Mouse (Mus musculus) limb, embryonic 10.5 days (tissue): ENCODE data around the gene Smad6. TPM values are rescaled to one million over a fixed set of nuclear protein-coding genes. Genes with fewer than 3 reads are reported as not detected.

Experiments
- DNase-seq: peaks from one replicate; pipeline ENCODE4 v3.0.0-alpha.2; 2017; ENCODE audit warnings: low spot score
- H3K27ac ChIP-seq: fragments of 300-500 bp; sonication (generic); 2 replicates; pipeline ENCODE4 v1.5.1; 2016; ENCODE audit warnings: mild to moderate bottlenecking
- H3K27me3 ChIP-seq: fragments of 300-500 bp; sonication (generic); 2 replicates; pipeline ENCODE4 v1.6.1; 2016; ENCODE audit warnings: low read depth, mild to moderate bottlenecking; ENCODE audit not compliant: poor library complexity, severe bottlenecking
- H3K36me3 ChIP-seq: fragments of 300-500 bp; sonication (generic); 2 replicates; pipeline ENCODE4 v1.6.1; 2016; ENCODE audit warnings: mild to moderate bottlenecking, moderate library complexity
- H3K4me1 ChIP-seq: fragments of 300-500 bp; sonication (generic); 2 replicates; pipeline ENCODE4 v1.6.1; 2016
- H3K4me3 ChIP-seq: fragments of 300-500 bp; sonication (generic); 2 replicates; pipeline ENCODE4 v1.5.1; 2016; ENCODE audit warnings: mild to moderate bottlenecking, moderate library complexity
- H3K9me3 ChIP-seq: fragments of 300-500 bp; sonication (generic); replicated peaks from 2 replicates; pipeline ENCODE4 v1.6.1; 2016; ENCODE audit warnings: mild to moderate bottlenecking
- WGBS: fragments of 180-500 bp; shearing (Covaris S2); methylation state at CpG from one replicate; pipeline ENCODE4 v1.1.7; 2016; 5-methylcytosine and 5-hydroxymethylcytosine counted together
- polyA plus RNA-seq: library from polyadenylated mRNA; unstranded; fragments of >200 nt; fragmentation: Nextera tagmentation; extraction: Ambion mirVana; gene quantifications from 2 replicates; pipeline ENCODE4 v1.2.1, GENCODE M21; 2016

Gene Smad6
- polyA plus RNA-seq, 1 experiment from 2014 or later = 11.4 TPM

- 89% methylated on average over 5 of the region's 5 CpGs for WGBS
- Histone ChIP-seq H3K27me3 (no peaks in the 10 kb centered on the region), H3K4me3 (no peak overlapping the region), H3K9me3 (no peaks in the 10 kb centered on the region), H3K27ac (peak overlapping the region; percentile 56), H3K4me1 (peaks cover 52% of the 10 kb centered on the region), H3K36me3 (peaks cover 100% of the 10 kb centered on the region)
- DNase-seq = no peak
These were observed 28.6 kb downstream of the Smad6 start for GRCm38 (mm10) chr9:63993256-63993655.

- peaks cover 50% of the 10 kb centered on the region for H3K4me1 ChIP-seq
- H3K36me3 ChIP-seq = peaks cover 100% of the 10 kb centered on the region
- no peak overlapping the region for H3K4me3 ChIP-seq
- H3K9me3 ChIP-seq = no peaks in the 10 kb centered on the region
- peak overlapping the region; percentile 56 for H3K27ac ChIP-seq
- no peaks in the 10 kb centered on the region for H3K27me3 ChIP-seq
- no peak for DNase-seq
- WGBS = 74% methylated on average over 4 of the region's 4 CpGs
These were observed 29.1 kb downstream of the Smad6 start for GRCm38 (mm10) chr9:63992761-63993160.

GRCm38 (mm10) chr9:63991193-63991592, 30.7 kb downstream of the Smad6 start:
- Histone ChIP-seq H3K4me3 (no peak overlapping the region), H3K9me3 (no peaks in the 10 kb centered on the region), H3K36me3 (peaks cover 97% of the 10 kb centered on the region), H3K27ac (no peak overlapping the region), H3K4me1 (peaks cover 55% of the 10 kb centered on the region), H3K27me3 (no peaks in the 10 kb centered on the region)
- DNase-seq = no peak
- WGBS = 73% methylated on average over 4 of the region's 4 CpGs

GRCm38 (mm10) chr9:63989641-63990040, 32.2 kb downstream of the Smad6 start:
- no peaks in the 10 kb centered on the region for H3K9me3 ChIP-seq

GRCm38 (mm10) chr9:63989214-63989613, 32.6 kb downstream of the Smad6 start:
- Histone ChIP-seq H3K27ac (no peak overlapping the region), H3K36me3 (peaks cover 82% of the 10 kb centered on the region), H3K9me3 (no peaks in the 10 kb centered on the region), H3K4me1 (peaks cover 75% of the 10 kb centered on the region), H3K27me3 (no peaks in the 10 kb centered on the region), H3K4me3 (no peak overlapping the region)
- WGBS = 88% methylated on average over 12 of the region's 12 CpGs
- DNase-seq = no peak

More at GRCm38 (mm10) chr9:63989641-63990040, 32.2 kb downstream of the Smad6 start:
- DNase-seq = no peak
- 87% methylated on average over 8 of the region's 8 CpGs for WGBS
- H3K27me3 ChIP-seq = no peaks in the 10 kb centered on the region
- H3K4me3 ChIP-seq = no peak overlapping the region
- peaks cover 86% of the 10 kb centered on the region for H3K36me3 ChIP-seq
- no peak overlapping the region for H3K27ac ChIP-seq
- peaks cover 71% of the 10 kb centered on the region for H3K4me1 ChIP-seq

- DNase-seq = no peak
- Histone ChIP-seq H3K4me1 (peaks cover 82% of the 10 kb centered on the region), H3K27me3 (no peaks in the 10 kb centered on the region), H3K27ac (0 out of 2 replicates have a peak overlapping the region, but pooled peaks have one; percentile 66), H3K9me3 (no peaks in the 10 kb centered on the region), H3K36me3 (peaks cover 60% of the 10 kb centered on the region), H3K4me3 (no peak overlapping the region)
- 84% methylated on average over 6 of the region's 6 CpGs for WGBS
These were observed 36.7 kb downstream of the Smad6 start for GRCm38 (mm10) chr9:63985125-63985524.

- H3K4me1 ChIP-seq = peaks cover 95% of the 10 kb centered on the region
- H3K9me3 ChIP-seq = no peaks in the 10 kb centered on the region
- peak overlapping the region; percentile 42 for H3K27ac ChIP-seq
- H3K4me3 ChIP-seq = no peak overlapping the region
- WGBS = 83% methylated on average over 12 of the region's 12 CpGs
- H3K27me3 ChIP-seq = no peaks in the 10 kb centered on the region
- no peak for DNase-seq
- H3K36me3 ChIP-seq = peaks cover 43% of the 10 kb centered on the region
These were observed 38.8 kb downstream of the Smad6 start for GRCm38 (mm10) chr9:63982937-63983632.

GRCm38 (mm10) chr9:63981912-63982311, 39.9 kb downstream of the Smad6 start:
- DNase-seq = no peak
- 83% methylated on average over 4 of the region's 4 CpGs for WGBS
- Histone ChIP-seq H3K27ac (peak overlapping the region; percentile 51; the same call in 1 of the 2 replicates), H3K27me3 (no peaks in the 10 kb centered on the region), H3K36me3 (peaks cover 43% of the 10 kb centered on the region), H3K4me3 (no peak overlapping the region), H3K9me3 (no peaks in the 10 kb centered on the region), H3K4me1 (peaks cover 99% of the 10 kb centered on the region)

GRCm38 (mm10) chr9:63981371-63981770, 40.5 kb downstream of the Smad6 start:
- 75% methylated on average over 4 of the region's 4 CpGs for WGBS
- H3K36me3 ChIP-seq = peaks cover 42% of the 10 kb centered on the region
- H3K27ac ChIP-seq = peak overlapping the region; percentile 86
- no peaks in the 10 kb centered on the region for H3K9me3 ChIP-seq
- H3K4me3 ChIP-seq = peak overlapping the region; percentile 32; the same call in 1 of the 2 replicates
- no peak for DNase-seq
- peaks cover 99% of the 10 kb centered on the region for H3K4me1 ChIP-seq
- H3K27me3 ChIP-seq = no peaks in the 10 kb centered on the region

- Histone ChIP-seq H3K27me3 (no peaks in the 10 kb centered on the region), H3K4me1 (peaks cover 99% of the 10 kb centered on the region), H3K36me3 (peaks cover 37% of the 10 kb centered on the region), H3K27ac (peak overlapping the region; percentile 86), H3K9me3 (no peaks in the 10 kb centered on the region), H3K4me3 (peak overlapping the region; percentile 32)
- DNase-seq = peak; percentile 65
- 3% methylated on average over 18 of the region's 18 CpGs for WGBS
These were observed 41.4 kb downstream of the Smad6 start for GRCm38 (mm10) chr9:63980179-63981086.

GRCm38 (mm10) chr9:63979275-63979674, 42.6 kb downstream of the Smad6 start:
- no peaks in the 10 kb centered on the region for H3K27me3 ChIP-seq
- no peak overlapping the region for H3K4me3 ChIP-seq
- H3K36me3 ChIP-seq = peaks cover 37% of the 10 kb centered on the region
- H3K4me1 ChIP-seq = peaks cover 99% of the 10 kb centered on the region
- no peak for DNase-seq
- H3K9me3 ChIP-seq = no peaks in the 10 kb centered on the region
- peak overlapping the region; percentile 86 for H3K27ac ChIP-seq
- WGBS = 38% methylated on average over 2 of the region's 2 CpGs

GRCm38 (mm10) chr9:63978682-63979081, 43.2 kb downstream of the Smad6 start:
- no peak for DNase-seq
- peak overlapping the region; percentile 86 for H3K27ac ChIP-seq
- WGBS = 71% methylated on average over 7 of the region's 7 CpGs

GRCm38 (mm10) chr9:63975996-63976395, 45.9 kb downstream of the Smad6 start:
- no peak for DNase-seq
- peak overlapping the region; percentile 58 for H3K27ac ChIP-seq
- peaks cover 43% of the 10 kb centered on the region for H3K36me3 ChIP-seq
- no peaks in the 10 kb centered on the region for H3K9me3 ChIP-seq
- H3K27me3 ChIP-seq = no peaks in the 10 kb centered on the region
- 43% methylated on average over 11 of the region's 11 CpGs for WGBS
- peaks cover 97% of the 10 kb centered on the region for H3K4me1 ChIP-seq
- no peak overlapping the region for H3K4me3 ChIP-seq

More at GRCm38 (mm10) chr9:63978682-63979081, 43.2 kb downstream of the Smad6 start:
- H3K27me3 ChIP-seq = no peaks in the 10 kb centered on the region
- no peaks in the 10 kb centered on the region for H3K9me3 ChIP-seq
- no peak overlapping the region for H3K4me3 ChIP-seq
- peaks cover 99% of the 10 kb centered on the region for H3K4me1 ChIP-seq
- peaks cover 36% of the 10 kb centered on the region for H3K36me3 ChIP-seq
